Mouse (Mus musculus) adrenal gland, adult 18-20 months (tissue): ENCODE measurements around the gene Gimap9. TPM values are rescaled to one million over a fixed set of nuclear protein-coding genes. Genes with fewer than 3 reads are reported as not detected.

Source experiments
- DNase-seq, 2 experiments: peaks; one replicate each; pipeline ENCODE4 v3.0.0; 2021 to 2022; ENCODE audit warnings: low spot score in 2 of 2
- total RNA-seq, 2 experiments: library from RNA; stranded (reverse); gene quantifications; 1 replicate in 1 of 2; 2 replicates in 1 of 2; pipeline ENCODE4 v1.2.3; 2021

Gimap9 gene
- total RNA-seq, 2 experiments from 2014 or later: 6.3 to 7.6 TPM

- no peak for DNase-seq
Measured at GRCm38 (mm10) chr6:48685694-48686665, 10.1 kb downstream of the Gimap9 start.

- DNase-seq: no peak
Measured at GRCm38 (mm10) chr6:48687077-48687476, 11.1 kb downstream of the Gimap9 start.

GRCm38 (mm10) chr6:48689320-48689719 is 13.4 kb downstream of the Gimap9 start:
- DNase-seq: no peak

- no peak for DNase-seq
Measured at GRCm38 (mm10) chr6:48692962-48693361, 17.0 kb downstream of the Gimap9 start.

- no peak for DNase-seq
Measured at GRCm38 (mm10) chr6:48696830-48697554, 21.1 kb downstream of the Gimap9 start.

- DNase-seq: no peak
Measured at GRCm38 (mm10) chr6:48697555-48697930, 21.6 kb downstream of the Gimap9 start.

GRCm38 (mm10) chr6:48698066-48698856 is 22.3 kb downstream of the Gimap9 start:
- DNase-seq: no peak

- no peak for DNase-seq
Measured at GRCm38 (mm10) chr6:48698888-48699287, 23.0 kb downstream of the Gimap9 start.

GRCm38 (mm10) chr6:48700251-48701075 is 24.5 kb downstream of the Gimap9 start:
- DNase-seq: no peak

GRCm38 (mm10) chr6:48702146-48702545 is 26.2 kb downstream of the Gimap9 start:
- DNase-seq: no peak

- DNase-seq: no peak
Measured at GRCm38 (mm10) chr6:48702601-48703000, 26.7 kb downstream of the Gimap9 start.

- no peak for DNase-seq
Measured at GRCm38 (mm10) chr6:48704146-48704545, 28.2 kb downstream of the Gimap9 start.

GRCm38 (mm10) chr6:48706130-48706529 is 30.2 kb downstream of the Gimap9 start:
- no peak for DNase-seq

- DNase-seq: no peak
Measured at GRCm38 (mm10) chr6:48718455-48718854, 42.5 kb downstream of the Gimap9 start, which contains the start of the genes Gm28053 and Gimap7. Gm28053 (plus strand) TSS chr6:48718607. Gimap7 (plus strand) TSS chr6:48718621.

GRCm38 (mm10) chr6:48720326-48720725 is 44.4 kb downstream of the Gimap9 start:
- DNase-seq: no peak

GRCm38 (mm10) chr6:48723468-48723867 is 47.5 kb downstream of the Gimap9 start:
- no peak for DNase-seq

GRCm38 (mm10) chr6:48725476-48725875 is 49.5 kb downstream of the Gimap9 start:
- DNase-seq: no peak

GRCm38 (mm10) chr6:48727761-48728160 is 51.8 kb downstream of the Gimap9 start:
- no peak for DNase-seq
